Mouse (Mus musculus) embryonic facial prominence, embryonic 10.5 days (tissue): Measurements from ENCODE around the gene Pdcd7. TPM values are rescaled to one million over a fixed set of nuclear protein-coding genes. Genes with fewer than 3 reads are reported as not detected.

Experiments
- DNase-seq: peaks from one replicate; pipeline ENCODE4 v3.0.0-alpha.2; 2017; ENCODE audit warnings: low spot score
- H3K27ac ChIP-seq: fragments of 300-500 bp; sonication (generic); replicated peaks from 2 replicates; pipeline ENCODE4 v1.5.1; 2016; ENCODE audit warnings: mild to moderate bottlenecking
- H3K27me3 ChIP-seq: fragments of 300-500 bp; sonication (generic); replicated peaks from 2 replicates; pipeline ENCODE4 v1.6.1; 2016; ENCODE audit warnings: low read depth, mild to moderate bottlenecking; ENCODE audit not compliant: poor library complexity, severe bottlenecking
- H3K36me3 ChIP-seq: fragments of 300-500 bp; sonication (generic); replicated peaks from 2 replicates; pipeline ENCODE4 v1.6.1; 2016; ENCODE audit warnings: mild to moderate bottlenecking, moderate library complexity
- H3K4me1 ChIP-seq: fragments of 300-500 bp; sonication (generic); 2 replicates; pipeline ENCODE4 v1.6.1; 2016
- H3K4me3 ChIP-seq: fragments of 300-500 bp; sonication (generic); 2 replicates; pipeline ENCODE4 v1.5.1; 2016; ENCODE audit warnings: mild to moderate bottlenecking, moderate library complexity
- H3K9me3 ChIP-seq: fragments of 300-500 bp; sonication (generic); 2 replicates; pipeline ENCODE4 v1.6.1; 2016; ENCODE audit warnings: mild to moderate bottlenecking
- WGBS: fragments of 180-500 bp; shearing (Covaris S2); methylation state at CpG from one replicate; pipeline ENCODE4 v1.1.7; 2016; 5-methylcytosine and 5-hydroxymethylcytosine counted together
- polyA plus RNA-seq: library from polyadenylated mRNA; unstranded; fragments of >200 nt; fragmentation: Nextera tagmentation; extraction: Ambion mirVana; gene quantifications from 2 replicates; pipeline ENCODE4 v1.2.1, GENCODE M21; 2016

Gene Pdcd7
- polyA plus RNA-seq, 1 experiment from 2014 or later, result 10.3 TPM

GRCm38 (mm10) chr9:65360641-65361448 lies 14.9 kb downstream of the Pdcd7 start, which contains the start of gene Ubap1l:
TSS of gene Ubap1l (plus strand) at chr9:65361041.
- Histone ChIP-seq H3K9me3 (no peaks in the 10 kb centered on the region), H3K27me3 (no peaks in the 10 kb centered on the region), H3K4me3 (no peak within 1 kb of the TSS), H3K36me3 (peaks cover 86% of the 10 kb centered on the region), H3K27ac (no peak within 1 kb of the TSS), H3K4me1 (0 out of 2 replicates have a peak, but pooled peaks cover 5% of the 10 kb centered on the region)
- WGBS, result 92% methylated on average over 16 of the region's 16 CpGs
- DNase-seq, result no peak

DNA sequence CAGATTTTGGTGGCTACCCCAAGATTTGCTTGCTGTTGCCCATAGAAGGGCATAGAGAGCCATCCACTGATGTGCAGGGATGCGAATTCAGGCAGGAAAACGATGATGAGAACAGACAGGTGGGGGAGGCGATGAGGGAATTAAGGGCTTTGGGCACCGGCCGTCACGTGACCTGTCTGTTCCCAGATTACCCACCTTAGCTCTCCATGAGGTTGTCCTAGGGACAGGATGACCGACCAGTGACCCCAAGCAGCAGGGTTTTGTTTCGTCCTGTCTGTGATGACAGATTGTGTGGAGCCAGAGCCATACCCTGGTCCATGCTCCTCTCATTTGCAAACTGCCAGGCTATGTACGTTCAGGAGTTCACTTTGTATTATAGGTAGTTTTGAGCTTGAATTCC lies 17.8 kb downstream of the Pdcd7 start:
- Histone ChIP-seq H3K4me3 (no peak overlapping the region), H3K9me3 (no peaks in the 10 kb centered on the region), H3K36me3 (peaks cover 64% of the 10 kb centered on the region), H3K27ac (no peak overlapping the region), H3K27me3 (no peaks in the 10 kb centered on the region), H3K4me1 (0 out of 2 replicates have a peak, but pooled peaks cover 5% of the 10 kb centered on the region)
- 66% methylated on average over 9 of the region's 9 CpGs for WGBS
- DNase-seq, result peak; percentile 24

DNA sequence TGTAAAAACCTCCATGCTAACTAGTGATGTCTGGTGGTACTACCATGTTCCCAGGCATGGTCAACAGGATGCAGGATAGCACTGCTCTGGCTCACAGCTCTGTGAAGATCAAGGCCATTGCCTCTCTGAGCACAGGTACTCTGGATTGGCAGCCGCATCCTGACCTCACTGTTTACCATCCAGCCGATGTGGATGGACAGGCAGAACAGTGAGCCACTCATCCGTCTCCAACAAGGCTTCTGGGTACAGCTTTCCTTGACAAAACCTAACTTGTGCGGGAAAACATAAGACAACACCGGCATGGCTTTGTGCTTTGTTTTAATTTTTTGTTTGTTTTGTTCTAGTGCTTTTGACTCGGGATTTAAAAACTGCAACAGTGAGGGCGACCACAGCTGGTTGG lies 19.8 kb downstream of the Pdcd7 start:
- Histone ChIP-seq H3K9me3 (no peaks in the 10 kb centered on the region), H3K27ac (no peak overlapping the region), H3K4me3 (no peak overlapping the region), H3K27me3 (no peaks in the 10 kb centered on the region), H3K36me3 (peaks cover 47% of the 10 kb centered on the region), H3K4me1 (0 out of 2 replicates have a peak, but pooled peaks cover 5% of the 10 kb centered on the region)
- WGBS, result 90% methylated on average over 7 of the region's 7 CpGs
- no peak for DNase-seq

GRCm38 (mm10) chr9:65371756-65372155 lies 25.9 kb downstream of the Pdcd7 start:
- no peaks in the 10 kb centered on the region for H3K27me3 ChIP-seq
- no peak overlapping the region for H3K4me3 ChIP-seq
- peaks cover 29% of the 10 kb centered on the region; the same call in 1 of the 2 replicates for H3K36me3 ChIP-seq
- H3K9me3 ChIP-seq, result no peaks in the 10 kb centered on the region
- H3K27ac ChIP-seq, result no peak overlapping the region
- DNase-seq, result no peak
- 78% methylated on average over 24 of the region's 24 CpGs for WGBS
- 0 out of 2 replicates have a peak, but pooled peaks cover 4% of the 10 kb centered on the region for H3K4me1 ChIP-seq

DNA sequence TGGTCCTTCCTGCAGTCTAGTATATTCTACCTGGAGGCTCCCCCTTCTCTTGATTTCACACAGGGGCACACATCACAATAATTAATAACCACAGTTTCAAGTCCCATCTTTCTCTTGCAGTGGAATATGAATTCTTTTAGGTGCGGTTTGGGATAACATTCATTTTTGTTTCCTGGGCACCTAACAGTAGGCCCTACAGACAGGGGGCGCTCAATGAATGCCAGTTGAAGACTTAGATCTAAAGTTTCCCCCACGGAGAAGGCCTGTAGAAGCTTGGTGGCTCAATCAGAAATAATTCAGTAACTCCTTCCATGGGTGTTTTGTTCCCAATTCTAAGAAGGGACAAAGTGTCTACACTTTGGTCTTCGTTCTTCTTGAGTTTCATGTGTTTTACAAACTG lies 26.5 kb downstream of the Pdcd7 start:
- H3K27me3 ChIP-seq, result no peaks in the 10 kb centered on the region
- 75% methylated on average over 4 of the region's 4 CpGs for WGBS
- H3K4me1 ChIP-seq, result 0 out of 2 replicates have a peak, but pooled peaks cover 6% of the 10 kb centered on the region
- H3K27ac ChIP-seq, result no peak overlapping the region
- DNase-seq, result no peak
- H3K9me3 ChIP-seq, result no peaks in the 10 kb centered on the region
- peaks cover 33% of the 10 kb centered on the region for H3K36me3 ChIP-seq
- no peak overlapping the region for H3K4me3 ChIP-seq

DNA sequence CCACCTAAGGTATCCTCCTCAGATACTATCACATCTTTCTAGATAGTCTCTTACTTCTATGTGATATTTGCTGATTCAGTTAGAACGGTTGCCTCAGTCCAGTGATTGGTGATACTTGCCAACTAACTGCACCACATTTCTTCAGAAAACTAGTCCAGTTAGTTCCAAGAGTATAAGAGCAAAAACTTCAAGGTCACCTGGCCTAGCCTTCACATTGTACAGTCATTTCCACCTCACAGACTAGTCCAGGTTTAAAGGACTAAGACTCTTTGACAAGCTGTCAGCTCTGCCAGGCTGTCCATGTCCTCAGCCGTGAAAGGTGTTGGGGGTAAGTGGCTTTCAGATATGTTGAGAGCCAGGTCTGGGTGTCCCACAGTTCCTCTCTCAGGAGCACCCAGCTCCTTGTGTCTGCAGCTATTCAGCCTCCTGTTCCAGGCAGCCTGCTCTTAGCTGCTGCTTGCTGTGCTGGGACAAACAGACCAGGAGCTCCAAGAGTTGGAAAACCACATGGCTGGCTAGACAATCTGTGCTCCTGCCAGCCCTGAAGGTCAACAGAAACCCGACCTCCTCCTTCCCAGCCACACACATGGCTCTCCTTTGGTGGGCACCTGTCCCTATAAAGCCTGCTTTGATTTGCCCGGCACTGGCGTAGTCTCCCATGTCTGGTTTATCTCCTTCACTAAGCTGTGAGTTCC lies 28.7 kb downstream of the Pdcd7 start:
- H3K27ac ChIP-seq, result 0 out of 2 replicates have a peak overlapping the region, but pooled peaks have one; percentile 24

GRCm38 (mm10) chr9:65375163-65375934 lies 29.4 kb downstream of the Pdcd7 start:
- 0 out of 2 replicates have a peak, but pooled peaks cover 6% of the 10 kb centered on the region for H3K4me1 ChIP-seq
- H3K36me3 ChIP-seq, result peaks cover 37% of the 10 kb centered on the region
- H3K4me3 ChIP-seq, result no peak overlapping the region
- no peak for DNase-seq
- no peaks in the 10 kb centered on the region for H3K27me3 ChIP-seq
- H3K9me3 ChIP-seq, result no peaks in the 10 kb centered on the region
- no peak overlapping the region for H3K27ac ChIP-seq
- WGBS, result 86% methylated on average over 9 of the region's 9 CpGs

More for the DNA sequence above, 28.7 kb downstream of the Pdcd7 start:
- Histone ChIP-seq H3K9me3 (no peaks in the 10 kb centered on the region), H3K4me1 (0 out of 2 replicates have a peak, but pooled peaks cover 6% of the 10 kb centered on the region), H3K27me3 (no peaks in the 10 kb centered on the region), H3K36me3 (peaks cover 37% of the 10 kb centered on the region), H3K4me3 (no peak overlapping the region)
- WGBS, result 79% methylated on average over 5 of the region's 5 CpGs
- no peak for DNase-seq

DNA sequence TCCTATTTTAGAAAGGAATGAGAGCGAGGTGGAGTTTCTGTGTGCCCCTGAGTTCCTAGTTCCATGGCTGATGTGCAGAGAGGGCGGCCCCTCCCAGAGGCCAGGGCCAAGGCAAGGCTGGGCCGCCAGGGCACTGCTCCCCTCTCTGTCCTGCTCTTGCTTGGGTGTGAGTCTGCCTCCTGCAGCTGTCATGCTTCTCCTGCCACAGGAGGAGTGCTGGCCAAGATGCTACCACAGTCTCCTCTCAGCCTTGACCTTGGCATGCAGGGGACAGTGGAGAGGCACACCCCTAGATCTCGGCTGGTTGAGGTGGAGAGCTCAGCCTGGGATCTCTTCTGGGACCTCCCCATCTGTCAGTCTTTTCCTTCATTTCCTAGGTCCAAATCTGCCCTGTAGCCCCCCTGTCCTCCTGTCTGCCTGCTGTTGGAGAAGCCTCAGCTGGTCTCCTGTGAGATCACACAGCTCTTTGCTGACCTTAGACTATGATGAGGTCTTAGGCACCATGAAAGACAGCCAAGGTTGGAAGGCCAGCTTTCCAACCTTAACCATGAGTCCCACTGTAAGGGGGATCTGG lies 35.2 kb downstream of the Pdcd7 start:
- H3K36me3 ChIP-seq, result peaks cover 12% of the 10 kb centered on the region
- peaks cover 24% of the 10 kb centered on the region for H3K4me1 ChIP-seq
- no peak for DNase-seq
- no peak overlapping the region for H3K4me3 ChIP-seq
- H3K27me3 ChIP-seq, result no peaks in the 10 kb centered on the region; the same call in 1 of the 2 replicates
- no peak overlapping the region; the same call in 1 of the 2 replicates for H3K27ac ChIP-seq
- H3K9me3 ChIP-seq, result no peaks in the 10 kb centered on the region
- 72% methylated on average over 4 of the region's 4 CpGs for WGBS

GRCm38 (mm10) chr9:65382031-65382750 lies 36.3 kb downstream of the Pdcd7 start:
- Histone ChIP-seq H3K4me3 (no peak overlapping the region), H3K27me3 (no peaks in the 10 kb centered on the region; the same call in 1 of the 2 replicates), H3K4me1 (peaks cover 28% of the 10 kb centered on the region), H3K9me3 (no peaks in the 10 kb centered on the region), H3K27ac (no peak overlapping the region), H3K36me3 (peaks cover 10% of the 10 kb centered on the region)
- no peak for DNase-seq
- 76% methylated on average over 6 of the region's 6 CpGs for WGBS

- H3K4me1 ChIP-seq, result peaks cover 28% of the 10 kb centered on the region
- 61% methylated on average over 3 of the region's 3 CpGs for WGBS
- H3K27ac ChIP-seq, result 0 out of 2 replicates have a peak overlapping the region, but pooled peaks have one; percentile 19
- H3K9me3 ChIP-seq, result no peaks in the 10 kb centered on the region
- H3K27me3 ChIP-seq, result no peaks in the 10 kb centered on the region; the same call in 1 of the 2 replicates
- DNase-seq, result no peak
- peaks cover 4% of the 10 kb centered on the region for H3K36me3 ChIP-seq
- H3K4me3 ChIP-seq, result no peak overlapping the region
Observed at GRCm38 (mm10) chr9:65382751-65383097, 36.8 kb downstream of the Pdcd7 start.

DNA sequence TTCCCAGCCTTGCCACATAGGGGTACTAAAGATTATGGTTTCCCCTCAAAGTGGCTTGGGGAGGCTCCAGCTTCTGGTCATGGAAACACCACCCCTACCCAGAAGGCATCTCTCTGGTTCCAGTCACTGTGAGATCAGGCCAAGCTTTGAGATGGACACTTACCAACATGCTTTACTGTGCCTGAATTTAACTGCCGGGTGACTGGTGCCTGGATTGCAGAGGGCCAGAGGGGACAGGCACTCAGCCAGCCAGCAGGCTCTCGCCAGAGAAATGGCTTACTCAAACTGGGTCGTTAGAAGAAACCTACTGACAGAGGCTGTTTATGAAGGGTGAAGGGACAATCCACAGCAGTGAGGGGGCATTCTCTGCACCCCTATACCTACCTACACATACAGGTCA lies 38.4 kb downstream of the Pdcd7 start:
- H3K4me3 ChIP-seq, result no peak overlapping the region
- 74% methylated on average over 3 of the region's 3 CpGs for WGBS
- H3K4me1 ChIP-seq, result peaks cover 28% of the 10 kb centered on the region
- no peaks in the 10 kb centered on the region for H3K36me3 ChIP-seq
- peaks cover 11% of the 10 kb centered on the region for H3K27me3 ChIP-seq
- no peaks in the 10 kb centered on the region for H3K9me3 ChIP-seq
- no peak overlapping the region for H3K27ac ChIP-seq
- no peak for DNase-seq
